Mouse (Mus musculus) 3T3-L1 (cell line): ENCODE data around the gene Klhl30.
A peak's percentile ranks its signal among the peaks of the same experiment; 100 is the strongest.

ENCODE experiments used
- DNase-seq: peaks from one replicate; pipeline ENCODE4 v3.0.0-alpha.2; 2015; ENCODE audit warnings: low read depth, low spot score

Klhl30 gene

GRCm38 (mm10) chr1:91364822-91365644, 14.2 kb downstream of the Klhl30 start:
- DNase-seq: no peak

- no peak for DNase-seq
Measured at GRCm38 (mm10) chr1:91365816-91366214, 15.0 kb downstream of the Klhl30 start.

DNA sequence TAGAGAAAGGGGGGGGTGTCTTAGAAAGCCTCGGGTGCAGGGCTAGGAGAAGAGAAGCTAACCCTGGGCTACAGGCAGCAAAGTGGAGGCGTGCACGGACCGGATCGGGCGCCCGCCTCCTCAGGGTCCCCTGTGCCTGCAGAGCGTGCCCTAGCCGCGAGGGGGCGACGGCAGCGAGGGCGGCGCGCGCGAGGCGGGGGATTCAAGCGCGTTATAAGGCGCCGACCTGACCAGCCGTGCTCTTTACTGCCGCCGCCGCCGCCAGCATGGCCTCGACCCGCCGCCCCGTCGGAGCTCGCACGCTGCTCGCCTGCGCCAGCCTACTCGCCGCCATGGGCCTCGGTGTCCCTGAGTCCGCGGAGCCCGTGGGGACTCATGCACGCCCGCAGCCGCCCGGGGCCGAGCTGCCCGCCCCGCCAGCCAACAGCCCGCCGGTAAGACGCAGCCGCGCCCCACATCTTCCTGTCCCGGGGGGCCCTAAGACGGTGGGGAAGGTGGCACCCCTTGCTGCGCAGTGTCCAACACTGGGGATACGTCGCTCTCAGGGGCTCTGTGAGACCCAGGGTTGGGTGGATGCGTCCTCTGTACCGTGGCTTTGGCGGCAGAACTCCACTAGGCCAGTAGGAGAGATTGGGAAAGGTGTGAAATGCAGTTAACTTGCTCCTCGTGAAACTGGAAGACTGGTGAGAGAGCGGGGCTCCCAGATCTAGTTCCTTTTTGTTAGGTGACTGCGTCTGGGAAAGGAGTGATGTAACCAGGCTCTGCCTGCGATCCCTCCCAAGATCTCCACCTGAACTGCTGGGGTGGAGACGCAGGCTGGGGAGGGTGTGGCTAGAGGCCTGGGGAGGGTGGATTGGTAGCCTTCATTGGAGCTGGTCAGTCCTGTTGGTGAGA, 15.6 kb downstream of the Klhl30 start, which contains the start of gene Erfe:
TSS of gene Erfe (plus strand) at position 216 of the 894 bp plus-strand sequence.
- DNase-seq: no peak

DNA sequence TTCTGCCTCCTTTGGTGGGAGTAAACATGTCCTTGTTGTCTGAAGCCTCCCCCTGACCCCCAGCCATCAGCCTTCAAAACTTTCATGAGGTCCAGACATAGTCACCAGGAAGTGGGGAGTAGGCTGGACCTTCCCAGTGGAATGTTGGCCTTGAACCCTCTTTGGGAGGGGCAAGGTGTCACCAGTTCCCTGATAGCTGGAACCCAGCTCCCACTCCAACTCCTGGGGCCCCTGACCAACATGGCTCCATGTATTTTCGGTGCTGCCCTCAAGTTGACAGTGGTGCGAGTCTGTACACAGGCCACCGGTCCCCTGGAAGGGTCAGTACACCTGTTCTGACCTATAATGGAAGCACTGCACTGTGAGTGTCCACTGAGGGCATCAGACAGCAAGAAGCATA, 16.5 kb downstream of the Klhl30 start:
- no peak for DNase-seq

GRCm38 (mm10) chr1:91369408-91369807, 18.6 kb downstream of the Klhl30 start:
- no peak for DNase-seq

DNA sequence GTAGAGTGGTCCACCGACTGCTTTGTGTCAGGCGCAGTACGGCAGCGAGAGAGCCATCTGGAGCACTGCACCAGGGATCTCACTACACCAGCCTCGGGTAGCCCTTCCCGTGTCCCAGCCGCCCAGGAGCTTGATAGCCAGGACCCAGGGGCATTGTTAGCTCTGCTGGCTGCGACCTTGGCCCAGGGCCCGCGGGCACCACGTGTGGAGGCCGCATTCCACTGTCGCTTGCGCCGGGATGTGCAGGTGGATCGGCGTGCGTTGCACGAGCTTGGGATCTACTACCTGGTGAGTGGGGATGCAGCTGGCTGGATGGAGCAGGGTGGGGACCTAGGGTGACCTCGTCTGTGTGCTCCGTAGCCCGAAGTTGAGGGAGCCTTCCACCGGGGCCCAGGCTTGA, 19.2 kb downstream of the Klhl30 start:
- no peak for DNase-seq

GRCm38 (mm10) chr1:91373414-91373835, 22.6 kb downstream of the Klhl30 start:
- no peak for DNase-seq

GRCm38 (mm10) chr1:91380453-91381090, 29.8 kb downstream of the Klhl30 start:
- peak; percentile 93 for DNase-seq

DNA sequence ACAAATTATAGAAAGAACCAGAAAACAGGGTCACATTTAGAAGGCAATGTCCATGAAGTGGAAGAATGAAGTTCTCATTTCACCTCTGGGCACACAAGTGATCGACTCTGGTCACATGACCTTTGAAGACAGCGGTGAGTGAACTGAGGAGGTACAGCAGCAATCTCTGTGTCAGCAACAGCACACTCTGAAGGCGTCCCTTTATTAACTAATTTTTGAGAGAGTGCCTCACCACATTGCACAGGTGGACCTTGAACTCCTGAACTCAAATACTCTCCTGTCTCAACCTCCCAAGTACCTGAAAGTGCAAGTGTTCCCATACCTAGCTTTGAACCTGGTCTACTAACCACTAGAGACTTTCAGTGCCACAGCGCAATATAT, 30.3 kb downstream of the Klhl30 start:
- DNase-seq: no peak

- no peak for DNase-seq
Measured at GRCm38 (mm10) chr1:91390369-91390768, 39.6 kb downstream of the Klhl30 start.

GRCm38 (mm10) chr1:91397927-91398259, 47.1 kb downstream of the Klhl30 start:
- DNase-seq: peak; percentile 40

DNA sequence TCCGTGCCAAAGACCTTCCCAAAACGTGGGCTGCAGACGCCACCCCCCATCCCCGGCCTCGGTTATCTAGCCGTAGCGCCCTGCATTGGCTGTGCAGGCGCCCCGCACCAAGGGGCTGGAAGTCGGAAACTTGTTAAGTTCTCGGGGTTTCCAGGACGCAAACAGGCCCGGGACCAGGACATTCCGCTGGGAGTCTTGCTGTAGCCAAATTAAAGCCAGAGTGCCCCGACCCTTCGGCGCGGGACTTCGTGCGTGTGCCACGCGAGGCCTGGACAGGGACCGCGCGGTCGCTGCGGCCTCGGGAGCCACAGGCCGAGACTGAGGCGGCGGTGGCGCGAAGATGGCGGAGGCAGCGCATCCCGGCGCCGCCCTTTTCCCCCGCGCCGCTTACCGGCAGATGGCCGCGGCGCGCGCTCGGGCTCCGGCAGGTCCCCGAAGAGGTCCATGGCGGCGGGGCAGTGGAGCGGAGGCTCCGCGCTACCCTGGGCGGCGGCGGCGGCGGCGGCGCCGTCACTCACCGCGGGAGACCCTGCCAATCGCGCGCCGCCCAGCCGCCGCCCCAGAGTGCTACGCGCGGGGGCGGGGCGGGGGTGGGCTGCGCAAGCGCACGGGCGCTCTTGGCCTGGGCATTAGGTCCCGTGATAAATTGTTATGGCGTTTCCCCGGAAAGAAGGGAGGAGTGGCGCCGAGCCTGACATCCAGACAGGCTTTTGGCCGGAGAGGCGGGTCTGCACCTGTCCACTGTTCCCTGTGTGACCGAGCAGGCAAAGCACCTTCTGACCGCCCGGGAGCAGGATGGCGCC, 47.6 kb downstream of the Klhl30 start, which contains the start of gene Ilkap:
TSS of gene Ilkap (minus strand) at position 556 of the 803 bp plus-strand sequence.
- DNase-seq: peak; percentile 84

DNA sequence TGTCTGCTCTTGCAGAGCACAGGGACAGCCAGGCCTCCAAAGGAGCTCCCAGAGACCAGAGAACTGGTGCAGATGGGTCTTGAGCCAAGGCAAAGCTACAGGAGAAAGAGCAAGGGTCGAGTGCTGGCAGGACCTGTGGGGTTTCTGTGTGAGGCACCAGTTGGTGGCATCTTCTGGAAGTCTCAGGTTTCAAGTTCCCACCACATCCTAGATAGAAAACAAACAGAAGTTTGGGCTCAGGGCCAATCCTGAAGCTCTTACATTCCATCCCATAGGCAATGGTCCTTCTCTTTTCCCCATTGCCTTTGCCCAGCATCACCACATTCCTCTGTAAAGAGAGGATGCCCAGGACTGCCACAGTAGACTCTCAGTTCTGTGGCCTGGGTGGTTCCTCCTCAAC, 54.2 kb downstream of the Klhl30 start:
- peak; percentile 69 for DNase-seq

- DNase-seq: no peak
Measured at GRCm38 (mm10) chr1:91405406-91406169, 54.8 kb downstream of the Klhl30 start.

- DNase-seq: no peak
Measured at GRCm38 (mm10) chr1:91407819-91408218, 57.0 kb downstream of the Klhl30 start.

DNA sequence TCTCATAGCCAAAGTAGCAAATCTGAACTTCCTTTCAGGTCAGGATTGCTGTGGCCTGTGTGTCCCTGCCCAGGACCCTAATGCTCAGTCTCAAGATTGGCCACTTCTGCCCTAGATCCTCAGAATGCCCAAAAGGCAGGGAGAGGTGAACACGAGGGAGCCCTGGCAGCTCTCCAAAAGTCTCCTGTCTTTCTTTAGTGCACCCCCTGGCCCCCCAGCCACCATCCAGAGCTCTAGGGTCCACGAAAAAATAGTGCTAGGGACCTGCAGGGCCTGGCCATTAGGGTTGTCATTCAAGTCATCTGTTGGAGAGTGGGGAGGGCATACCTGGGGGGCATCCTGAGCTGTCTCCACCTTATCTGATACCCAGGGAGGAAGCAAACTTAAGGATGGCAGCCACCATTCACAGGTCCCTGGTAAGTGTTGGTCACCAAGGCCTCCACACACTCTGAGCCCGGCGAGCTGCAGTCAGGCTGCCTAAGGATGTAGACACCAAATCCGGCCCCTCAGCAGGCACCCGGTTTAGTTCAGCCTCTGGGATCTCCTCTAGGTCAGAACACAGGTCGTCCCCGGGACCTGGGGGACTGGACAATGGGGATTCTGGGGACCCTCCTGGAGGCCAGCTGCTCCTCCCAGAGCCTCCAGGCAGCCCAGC, 60.9 kb downstream of the Klhl30 start:
- no peak for DNase-seq
